Mouse (Mus musculus) lung, postnatal 4 days (tissue): ENCODE results near the gene Bahcc1.

Experiments
- DNase-seq, 2 experiments: peaks; one replicate each; pipeline ENCODE4 v3.0.0; 2021

Gene Bahcc1

DNA sequence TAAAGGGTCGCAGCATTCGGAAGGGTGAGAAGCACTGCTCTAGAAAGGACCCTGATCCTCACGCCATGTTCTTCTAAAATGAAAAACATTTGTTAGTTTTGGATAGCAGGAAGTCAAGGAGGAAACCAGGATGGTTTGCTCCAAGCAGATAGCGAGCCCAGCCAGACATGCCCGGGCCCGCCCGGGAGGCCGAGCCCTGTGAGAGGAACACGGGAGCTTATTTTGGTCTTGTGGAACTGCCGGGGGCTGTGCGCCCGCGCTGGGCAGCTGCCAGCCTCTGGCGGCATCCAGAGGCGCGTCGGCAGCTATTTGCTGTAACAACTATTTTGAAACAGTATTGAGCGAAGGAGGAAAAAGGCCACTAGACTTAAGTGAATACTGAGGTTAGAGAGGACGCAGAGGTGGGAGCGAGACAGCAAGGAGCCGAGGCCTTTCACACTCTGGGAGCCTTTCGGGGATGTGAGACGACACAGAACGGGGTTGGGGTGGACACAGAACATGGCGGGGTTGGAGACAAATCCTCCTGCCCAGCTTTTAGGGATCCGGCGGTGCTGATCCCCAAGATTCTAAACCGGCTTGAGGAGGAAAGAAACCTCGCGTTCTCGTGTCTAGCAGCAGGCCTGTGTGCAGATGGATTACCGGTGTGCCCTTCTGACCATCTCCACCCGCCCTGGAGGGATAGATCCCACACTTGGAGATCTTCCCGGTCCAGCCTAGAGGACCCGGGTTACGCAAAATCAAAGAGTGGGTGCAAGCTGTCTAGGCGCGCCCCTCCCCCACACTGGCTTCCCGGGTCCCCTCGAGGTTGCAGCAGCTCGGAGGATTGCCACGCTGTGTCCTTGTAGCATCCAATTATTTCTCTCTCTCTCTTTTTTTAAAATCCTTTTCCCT is 2.6 kb upstream of the Bahcc1 start:
- DNase-seq = peak; percentile 80 to 94

- peak; percentile 71 to 72 for DNase-seq
Measured at GRCm38 (mm10) chr11:120230841-120231370, 1.8 kb upstream of the Bahcc1 start.

DNA sequence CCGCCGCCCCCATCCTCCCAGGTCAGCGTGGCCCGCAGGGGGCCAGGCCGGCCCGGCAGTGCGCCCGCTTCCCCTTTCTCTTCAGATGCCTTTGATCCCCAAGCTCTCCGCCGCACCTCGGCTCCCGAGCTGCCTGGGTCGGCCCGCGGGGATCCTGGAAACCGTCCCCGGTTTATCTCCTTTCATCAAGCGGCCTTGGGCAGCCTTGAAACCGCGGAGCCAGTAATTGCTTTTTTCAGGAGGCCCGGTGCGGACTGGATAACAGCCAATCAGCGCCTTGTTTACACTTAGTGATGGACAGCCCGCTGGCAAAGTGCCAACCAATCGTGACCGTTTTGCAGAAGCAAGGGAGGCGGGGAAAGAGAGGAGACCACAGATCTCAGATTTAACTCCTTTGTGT is 1.4 kb upstream of the Bahcc1 start:
- DNase-seq = peak; percentile 99

- peak; percentile 63 to 64 for DNase-seq
Measured at GRCm38 (mm10) chr11:120233441-120234135, 841 bp downstream of the Bahcc1 start.

DNA sequence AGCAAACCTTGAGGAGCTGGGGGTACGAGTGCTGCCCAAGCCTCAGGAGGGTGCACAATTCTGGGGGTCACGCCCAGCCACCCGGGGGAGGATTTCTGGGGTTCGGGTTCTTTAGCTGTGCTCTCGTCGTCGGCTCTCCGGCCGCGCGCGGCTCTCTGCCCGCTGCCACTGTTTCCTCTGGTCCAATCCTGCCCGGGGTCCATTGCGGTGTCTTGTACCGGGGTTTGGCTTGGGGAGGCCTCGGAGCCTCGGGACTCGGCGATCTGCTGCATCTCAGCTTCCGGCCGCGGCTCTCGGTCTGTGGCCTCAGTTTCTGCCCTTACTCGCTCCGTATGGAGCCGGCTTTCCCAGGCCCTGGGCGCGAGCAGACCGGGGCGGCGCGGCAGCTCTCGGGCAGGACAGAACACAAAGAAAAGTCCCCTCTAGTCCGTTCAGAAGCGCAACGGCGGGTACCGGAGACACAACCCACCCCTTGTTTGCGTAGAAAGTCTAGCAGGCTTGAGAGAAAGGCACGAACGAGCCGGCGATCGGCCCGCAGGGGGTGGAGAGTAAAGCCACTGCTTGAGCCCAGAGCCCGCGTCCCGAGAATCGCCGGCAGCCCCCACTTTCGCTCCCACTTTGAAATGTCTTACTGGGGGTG is 1.5 kb downstream of the Bahcc1 start:
- peak; percentile 69 to 72 for DNase-seq

DNA sequence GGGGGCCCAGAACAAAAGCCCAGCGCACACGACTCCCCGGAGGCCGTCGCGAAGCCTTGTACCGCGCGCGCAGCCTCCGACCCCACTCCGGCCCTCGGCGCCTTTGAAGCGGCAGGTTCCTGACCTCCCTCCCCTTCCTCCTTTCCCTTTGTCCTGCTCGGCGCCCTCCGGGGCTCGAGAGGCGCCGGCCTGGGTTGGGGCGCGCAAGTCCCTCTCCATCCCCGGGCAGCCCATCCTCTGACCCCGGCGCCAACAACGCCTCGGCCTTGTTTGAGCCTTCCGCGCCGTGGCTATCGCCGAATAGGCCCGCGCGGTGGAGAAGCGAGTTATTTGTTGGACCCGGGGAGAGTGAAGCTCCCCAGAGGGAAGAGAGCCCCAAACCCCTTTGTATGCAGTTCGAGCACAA is 2.0 kb downstream of the Bahcc1 start:
- peak; percentile 64 to 66 for DNase-seq

GRCm38 (mm10) chr11:120235385-120236113 is 2.8 kb downstream of the Bahcc1 start:
- peak; percentile 66 to 69 for DNase-seq

GRCm38 (mm10) chr11:120236114-120236437 is 3.3 kb downstream of the Bahcc1 start:
- no peak for DNase-seq

- peak; percentile 74 to 76 for DNase-seq
Measured at GRCm38 (mm10) chr11:120236438-120237165, 3.9 kb downstream of the Bahcc1 start.

- DNase-seq = peak; percentile 78
Measured at GRCm38 (mm10) chr11:120237166-120238131, 4.7 kb downstream of the Bahcc1 start.

GRCm38 (mm10) chr11:120238306-120238705 is 5.6 kb downstream of the Bahcc1 start:
- no peak for DNase-seq

DNA sequence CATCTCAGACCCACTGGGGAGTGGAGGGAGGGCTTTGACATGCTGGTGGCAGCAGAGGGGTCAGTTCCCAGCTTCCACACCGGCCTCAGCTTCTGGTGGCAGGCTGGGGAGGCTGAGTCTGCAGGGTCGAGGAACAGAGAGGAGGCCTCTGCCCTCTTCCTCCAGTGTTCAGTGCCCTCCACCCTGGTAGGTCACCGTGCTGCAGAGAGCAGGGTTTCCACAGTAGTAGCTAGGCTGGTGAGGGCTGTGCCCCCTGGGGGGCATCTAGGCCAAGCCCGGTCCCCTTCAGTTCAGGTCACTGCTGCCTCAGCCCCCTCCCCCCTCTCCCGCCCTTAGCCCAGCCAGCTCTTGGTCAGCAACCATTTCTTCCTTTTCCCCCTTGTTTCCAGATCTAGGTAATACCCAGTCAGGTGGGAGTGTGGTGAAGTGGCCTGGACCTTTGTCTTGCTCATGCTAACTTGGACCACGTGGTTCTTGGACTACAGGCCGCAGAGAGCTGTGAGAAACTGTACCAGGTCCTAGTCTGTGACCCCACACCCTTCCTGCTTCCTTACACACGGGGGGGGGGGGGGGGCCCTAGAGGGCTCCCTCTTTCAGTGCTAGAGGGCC is 6.1 kb downstream of the Bahcc1 start:
- peak in 1 of 2 experiments; percentile 50 for DNase-seq

DNA sequence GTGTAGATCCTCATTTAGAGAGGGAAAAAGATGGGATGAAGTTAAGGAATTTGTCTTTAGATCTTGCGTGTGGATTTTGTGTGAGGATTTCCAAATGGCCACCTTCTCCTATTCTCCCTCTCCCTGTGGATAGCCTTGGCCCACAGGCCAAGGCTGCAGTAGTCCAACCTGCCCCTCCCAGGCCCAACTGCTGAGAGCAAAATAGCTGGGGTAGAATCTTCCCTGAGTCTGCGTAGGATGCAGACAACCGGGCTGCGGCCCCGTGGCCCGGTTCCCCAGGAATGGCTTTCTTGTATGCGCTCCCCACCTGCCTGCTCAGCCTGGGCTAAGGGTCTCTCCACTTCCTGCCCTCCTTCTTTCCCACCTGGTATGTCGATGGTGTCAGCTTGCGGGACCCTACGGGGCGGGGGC is 6.8 kb downstream of the Bahcc1 start:
- DNase-seq = no peak

DNA sequence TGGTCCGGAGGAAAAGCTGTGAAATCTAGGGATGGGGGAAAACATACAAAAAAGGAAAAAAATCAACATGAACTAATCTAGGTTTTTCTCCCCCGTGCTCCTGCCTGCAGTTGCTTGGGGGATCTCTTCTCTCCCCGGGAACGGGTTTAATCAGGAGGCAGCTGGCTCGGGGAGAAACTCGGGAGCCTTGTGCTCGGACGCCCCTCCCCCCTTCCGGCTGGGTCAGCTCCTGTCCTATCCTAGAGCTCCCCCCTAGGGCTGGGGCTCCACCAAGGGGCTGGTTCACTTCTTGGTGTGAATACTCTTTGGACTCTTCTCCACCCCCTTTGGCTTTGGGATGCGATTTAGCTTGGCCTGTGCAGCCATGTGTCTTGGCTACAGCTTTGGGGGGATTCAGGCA is 7.5 kb downstream of the Bahcc1 start:
- peak; percentile 82 to 92 for DNase-seq

DNA sequence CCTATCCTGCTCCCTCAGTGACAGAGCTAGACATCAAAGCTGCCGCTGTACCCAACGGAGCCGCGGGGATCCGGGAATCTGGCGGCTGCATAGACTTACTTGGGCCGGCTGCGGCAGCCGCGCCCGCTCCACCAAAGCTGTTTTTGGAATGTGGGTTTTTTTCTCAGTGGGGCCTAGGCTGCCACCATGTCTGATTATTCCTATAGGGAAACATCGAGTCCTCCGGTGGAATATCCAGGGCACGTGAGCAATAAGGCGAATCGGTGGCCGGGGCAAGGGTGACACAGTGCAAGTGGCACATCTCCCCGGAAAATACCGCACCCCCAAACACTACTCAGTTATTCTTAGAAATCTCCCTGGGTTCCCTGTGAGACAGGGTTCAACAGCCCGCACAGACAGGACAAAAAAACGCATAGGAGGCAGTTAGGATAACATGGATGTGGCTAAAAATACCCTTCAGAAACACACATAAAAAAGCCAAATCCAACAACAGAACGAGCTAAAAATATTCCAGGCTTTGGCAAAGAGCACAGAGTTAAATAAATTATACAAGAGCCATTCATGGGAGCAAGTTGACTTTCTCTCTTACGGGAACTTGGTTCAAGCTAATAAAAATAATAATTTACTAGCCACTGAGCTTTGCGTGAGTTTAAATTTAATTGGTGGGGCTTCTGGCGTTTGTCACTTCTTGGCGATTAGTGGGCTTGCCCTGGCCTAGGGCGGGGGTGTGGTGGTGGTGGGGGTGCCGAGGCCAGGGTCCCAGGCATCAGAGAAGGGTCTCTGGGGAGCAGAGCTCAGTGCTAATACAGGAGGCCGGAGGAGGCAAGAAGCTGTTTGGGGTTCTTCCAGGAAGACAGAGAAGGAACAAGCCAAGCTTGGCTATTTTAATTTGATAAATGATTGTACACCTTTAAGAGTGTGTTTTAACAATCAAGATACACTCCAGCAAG is 8.5 kb downstream of the Bahcc1 start:
- no peak for DNase-seq

- DNase-seq = no peak
Measured at GRCm38 (mm10) chr11:120241981-120242725, 9.4 kb downstream of the Bahcc1 start.

- DNase-seq = no peak
Measured at GRCm38 (mm10) chr11:120242726-120243530, 10.2 kb downstream of the Bahcc1 start.

GRCm38 (mm10) chr11:120243531-120243820 is 10.7 kb downstream of the Bahcc1 start:
- no peak for DNase-seq
